Mouse (Mus musculus): ENCODE measurements at regions not wholly inside any gene's neighbourhood (a gene's known extent, or its start where the extent isn't known, plus 50 kb on each side); places are given as distances from the start of the nearest gene placed in this dataset.

- TF ChIP-seq MEF2A (IDR thresholded peaks at IDR 0.05; ENCODE audit: borderline replicate concordance, low read depth, low read length) (no peak), MYC (IDR thresholded peaks at IDR 0.05; ENCODE audit: low read depth, low read length) (no peak), ZKSCAN1 (IDR thresholded peaks at IDR 0.05; ENCODE audit: borderline replicate concordance, low read depth, low read length) (no peak), RAD21 (IDR thresholded peaks at IDR 0.05; ENCODE audit: low read depth, low read length) (no peak), JUND (conservative IDR thresholded peaks at IDR 0.05; ENCODE audit: low read depth, low read length) (no peak), PAX5 (IDR thresholded peaks at IDR 0.05; ENCODE audit: low read length) (no peak)
- H3K27me3 ChIP-seq (replicated peaks): no peaks in the 10 kb centered on the region
- peaks cover 4% of the 10 kb centered on the region for H3K9me3 ChIP-seq (replicated peaks; ENCODE audit: low read length)
- no peaks in the 10 kb centered on the region for H3K79me2 ChIP-seq (replicated peaks; ENCODE audit: control insufficient read depth, extremely low read depth, insufficient read depth, poor library complexity, severe bottlenecking)
- no peak for DNase-seq (ENCODE audit: extremely low read depth)
- dilution Hi-C loops (cut with MboI; ENCODE audit: extremely low pct_ligation_motif_present, extremely low pct_unique_long_range_greater_than_20kb, low sequenced_read_pairs) (no loop called here), in situ Hi-C loops (cut with MboI; ENCODE audit: low pct_ligation_motif_present, low pct_unique_long_range_greater_than_20kb, low sequenced_read_pairs) (loop anchor here (25.0 kb wide), 2 partner anchors 296 to 596 kb away; partner anchors contain the start of genes Cenpo and Ptrhd1)
- H3K4me3 ChIP-seq (replicated peaks in 1 of 3; ENCODE audit: low read depth in 2 of 3, low read length in 2 of 3, poor library complexity in 1 of 3): no peak overlapping the region
- no peak overlapping the region for H3K9ac ChIP-seq (ENCODE audit: insufficient read depth, low read depth)
- H3K27ac ChIP-seq (ENCODE audit: insufficient read depth, low read depth): no peak overlapping the region
- no peaks in the 10 kb centered on the region for H3K36me3 ChIP-seq (replicated peaks in 1 of 2; ENCODE audit: control insufficient read depth in 1 of 2, insufficient read depth in 1 of 2, low read length in 1 of 2)
- H3K4me1 ChIP-seq (ENCODE audit: control insufficient read depth in 1 of 2, insufficient read depth in 2 of 2): no peaks in the 10 kb centered on the region
- H3K4me2 ChIP-seq (ENCODE audit: insufficient read depth, low read depth, poor library complexity, severe bottlenecking): no peak overlapping the region
Measured at GRCm38 (mm10) chr12:4533710-4534109, 56.7 kb upstream of the Ncoa1 start.

- Histone ChIP-seq H3K4me2 (ENCODE audit: insufficient read depth, low read depth, poor library complexity, severe bottlenecking) (no peak overlapping the region), H3K27me3 (replicated peaks) (no peaks in the 10 kb centered on the region), H3K36me3 (replicated peaks in 1 of 2; ENCODE audit: control insufficient read depth in 1 of 2, insufficient read depth in 1 of 2, low read length in 1 of 2) (no peaks in the 10 kb centered on the region), H3K79me2 (replicated peaks; ENCODE audit: control insufficient read depth, extremely low read depth, insufficient read depth, poor library complexity, severe bottlenecking) (no peaks in the 10 kb centered on the region), H3K9ac (ENCODE audit: insufficient read depth, low read depth) (no peak overlapping the region), H3K4me1 (ENCODE audit: control insufficient read depth in 1 of 2, insufficient read depth in 2 of 2) (no peaks in the 10 kb centered on the region), H3K9me3 (replicated peaks; ENCODE audit: low read length) (peaks cover 2% of the 10 kb centered on the region), H3K27ac (ENCODE audit: insufficient read depth, low read depth) (no peak overlapping the region), H3K4me3 (replicated peaks in 1 of 3; ENCODE audit: low read depth in 2 of 3, low read length in 2 of 3, poor library complexity in 1 of 3) (no peak overlapping the region)
- dilution Hi-C loops (cut with MboI; ENCODE audit: extremely low pct_ligation_motif_present, extremely low pct_unique_long_range_greater_than_20kb, low sequenced_read_pairs): no loop called here
- in situ Hi-C loops (cut with MboI; ENCODE audit: low pct_ligation_motif_present, low pct_unique_long_range_greater_than_20kb, low sequenced_read_pairs): loop anchor here (25.0 kb wide), 2 partner anchors 295 to 595 kb away; partner anchors contain the start of genes Cenpo and Ptrhd1
- no peak for TF ChIP-seq MYC (IDR thresholded peaks at IDR 0.05; ENCODE audit: low read depth, low read length)
- TF ChIP-seq POLR2A (IDR thresholded peaks at IDR 0.05; ENCODE audit: low read depth, low read length): no peak
- no peak for TF ChIP-seq SMC3 (IDR thresholded peaks at IDR 0.05; ENCODE audit: low read depth, low read length)
- TF ChIP-seq CHD1 (IDR thresholded peaks at IDR 0.05; ENCODE audit: low read depth, low read length): no peak
- no peak for TF ChIP-seq UBTF (IDR thresholded peaks at IDR 0.05; ENCODE audit: low read depth, low read length)
- TF ChIP-seq ELF1 (IDR thresholded peaks at IDR 0.05; ENCODE audit: low read depth, low read length): no peak
- TF ChIP-seq CTCF (conservative IDR thresholded peaks at IDR 0.05 in 1 of 2, IDR thresholded peaks at IDR 0.05 in 1 of 2; ENCODE audit: low read depth in 2 of 2, low read length in 2 of 2): no peak
- TF ChIP-seq ETS1 (conservative IDR thresholded peaks at IDR 0.05; ENCODE audit: low read depth, low read length): no peak
- no peak for TF ChIP-seq JUN (IDR thresholded peaks at IDR 0.05; ENCODE audit: insufficient read depth, low read depth, low read length)
- TF ChIP-seq HCFC1 (IDR thresholded peaks at IDR 0.05; ENCODE audit: low read depth, low read length): no peak
- TF ChIP-seq ZC3H11A (IDR thresholded peaks at IDR 0.05; ENCODE audit: low read depth, low read length): no peak
- TF ChIP-seq KAT2A (IDR thresholded peaks at IDR 0.05; ENCODE audit: insufficient replicate concordance, low read length): no peak
- no peak for TF ChIP-seq TBP (conservative IDR thresholded peaks at IDR 0.05; ENCODE audit: low read depth, low read length)
- no peak for TF ChIP-seq TCF12 (IDR thresholded peaks at IDR 0.05; ENCODE audit: low read depth, low read length)
- no peak for TF ChIP-seq MAZ (IDR thresholded peaks at IDR 0.05; ENCODE audit: low read depth, low read length)
- no peak for TF ChIP-seq JUND (conservative IDR thresholded peaks at IDR 0.05; ENCODE audit: low read depth, low read length)
- no peak for TF ChIP-seq MAX (IDR thresholded peaks at IDR 0.05; ENCODE audit: low read length)
- DNase-seq (ENCODE audit: extremely low read depth): no peak
Measured at GRCm38 (mm10) chr12:4532707-4533106, 55.7 kb upstream of the Ncoa1 start.

All from CH12.LX (cell line).